Mouse (Mus musculus) CD4-positive, CD25-positive, alpha-beta regulatory T cell (primary cell): ENCODE data around the gene Chpf2. TPM values are rescaled to one million over a fixed set of nuclear protein-coding genes. Genes with fewer than 3 reads are reported as not detected.

Source experiments
- polyA plus RNA-seq: library from polyadenylated mRNA; unstranded; fragments of 100-300 nt; shearing (Covaris generic); gene quantifications from one replicate; pipeline ENCODE4 v1.2.1, GENCODE M21; 2017

Chpf2 gene
- polyA plus RNA-seq: 34.1 TPM

GRCm38 (mm10) chr5:24586547-24587199 lies at the start of gene Chpf2:
Chpf2 (plus strand) TSS chr5:24586741.

GRCm38 (mm10) chr5:24540387-24541143 lies 46.0 kb upstream of the Chpf2 start, which contains the start of gene Asb10:
Asb10 (minus strand) TSS chr5:24540978.

GRCm38 (mm10) chr5:24556709-24557108 lies 29.8 kb upstream of the Chpf2 start, which contains the start of gene 4931409K22Rik:
4931409K22Rik (minus strand) TSS chr5:24556809.

DNA sequence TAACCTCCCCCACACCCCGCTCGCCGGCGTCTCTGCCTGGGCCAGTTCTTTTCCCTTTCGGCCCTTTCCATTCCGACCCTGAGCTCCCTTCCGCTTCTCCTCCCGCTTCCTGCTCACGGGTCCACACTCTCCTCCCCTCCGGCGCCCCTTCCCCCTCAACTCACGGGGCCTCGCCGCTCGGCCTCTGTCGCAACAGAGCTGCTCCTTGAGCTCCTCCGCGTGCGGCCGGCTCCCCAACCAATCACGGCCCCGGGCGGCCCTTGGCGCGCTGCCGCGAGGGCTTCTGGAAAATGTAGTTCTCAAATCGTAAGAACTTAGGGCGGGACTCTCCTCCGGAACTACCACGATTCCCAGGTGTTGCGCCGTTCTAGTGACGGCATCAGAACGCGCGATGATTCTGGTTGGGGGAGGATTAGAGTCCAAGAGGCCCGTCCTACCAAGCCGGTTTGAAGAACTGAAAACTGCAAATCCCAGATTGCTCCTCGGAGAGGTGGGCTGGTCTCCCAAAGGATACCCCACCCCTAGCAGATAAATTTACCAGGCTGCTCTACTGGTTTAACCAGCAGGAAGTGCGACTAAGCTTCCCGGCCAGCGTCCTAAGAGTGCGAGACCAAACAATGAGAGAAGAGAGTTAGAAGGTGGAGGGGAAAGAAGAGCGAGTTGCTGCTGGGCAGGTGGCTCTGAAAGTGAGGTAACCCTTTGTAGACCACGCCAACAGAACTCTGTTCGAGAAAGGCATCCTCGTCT lies 9.2 kb upstream of the Chpf2 start, which contains the start of gene Abcf2:
Gene Abcf2 (minus strand): TSS at position 285 of the 747 bp plus-strand sequence.

GRCm38 (mm10) chr5:24623986-24624821 lies 37.7 kb downstream of the Chpf2 start, which contains the start of gene Smarcd3:
Smarcd3 (minus strand) TSS chr5:24624411.

Other genes with a start within 250 kb of the Chpf2 start
- gene Kcnh2, start 235.1 kb upstream of the Chpf2 start, polyA plus RNA-seq: 4.6 TPM
- gene Nos3, start 221.9 kb upstream of the Chpf2 start, polyA plus RNA-seq: 0.23 TPM
- 2.3 TPM for gene Atg9b, start 194.6 kb upstream of the Chpf2 start, polyA plus RNA-seq
- gene Abcb8, start 193.1 kb upstream of the Chpf2 start, polyA plus RNA-seq: 26.2 TPM
- gene Asic3, start 173.3 kb upstream of the Chpf2 start, polyA plus RNA-seq: 0.24 TPM
- gene Cdk5, start 163.2 kb upstream of the Chpf2 start, polyA plus RNA-seq: 86.4 TPM
- 39.5 TPM for gene Slc4a2, start 162.9 kb upstream of the Chpf2 start, polyA plus RNA-seq
- 149 TPM for gene Fastk, start 141.5 kb upstream of the Chpf2 start, polyA plus RNA-seq
- 75.8 TPM for gene Tmub1, start 138.9 kb upstream of the Chpf2 start, polyA plus RNA-seq
- gene Agap3, start 134.6 kb upstream of the Chpf2 start, polyA plus RNA-seq: 76.9 TPM
- gene Gbx1, start 59.5 kb upstream of the Chpf2 start, polyA plus RNA-seq: not detected
- not detected for gene Asb10, start 45.8 kb upstream of the Chpf2 start, polyA plus RNA-seq
- gene 4931409K22Rik, start 29.9 kb upstream of the Chpf2 start, polyA plus RNA-seq: not detected
- 82.9 TPM for gene Abcf2, start 9.3 kb upstream of the Chpf2 start, polyA plus RNA-seq
- 2.3 TPM for gene Smarcd3, start 37.7 kb downstream of the Chpf2 start, polyA plus RNA-seq
- gene Nub1, start 98.8 kb downstream of the Chpf2 start, polyA plus RNA-seq: 92.2 TPM
- gene Wdr86, start 144.0 kb downstream of the Chpf2 start, polyA plus RNA-seq: 0.22 TPM
- gene Crygn, start 171.3 kb downstream of the Chpf2 start, polyA plus RNA-seq: 1.7 TPM